Mouse (Mus musculus): Measurements from ENCODE around the gene Cnnm2. TPM values are rescaled to one million over a fixed set of nuclear protein-coding genes. Genes with fewer than 3 reads are reported as not detected.

Cnnm2 gene
- polyA plus RNA-seq, 1 experiment, result not detected

GRCm38 (mm10) chr19:46824867-46825266 is 63.5 kb downstream of the Cnnm2 start:
- peaks cover 28% of the 10 kb centered on the region for H3K4me1 ChIP-seq (ENCODE audit: control insufficient read depth, insufficient read depth, low read length)
- WGBS, result 48% methylated on average over 7 of the region's 7 CpGs
- TF ChIP-seq POLR2A (IDR thresholded peaks at IDR 0.05; ENCODE audit: insufficient read depth, low read depth, low read length) (no peak), CTCF (IDR thresholded peaks at IDR 0.05; ENCODE audit: insufficient read depth, low read depth, low read length) (no peak)

GRCm38 (mm10) chr19:46827654-46828165 is 66.3 kb downstream of the Cnnm2 start:
- Histone ChIP-seq H3K4me3 (ENCODE audit: insufficient read depth, low read depth, low read length) (no peak overlapping the region), H3K4me1 (ENCODE audit: control insufficient read depth, insufficient read depth, low read length) (peaks cover 40% of the 10 kb centered on the region), H3K27ac (ENCODE audit: insufficient read depth, low read depth, low read length) (no peak overlapping the region)
- TF ChIP-seq CTCF (IDR thresholded peaks at IDR 0.05; ENCODE audit: insufficient read depth, low read depth, low read length), result no peak
- no peak for TF ChIP-seq POLR2A (IDR thresholded peaks at IDR 0.05; ENCODE audit: insufficient read depth, low read depth, low read length)
- WGBS, result 84% methylated on average over 5 of the region's 5 CpGs

More at GRCm38 (mm10) chr19:46824867-46825266, 63.5 kb downstream of the Cnnm2 start:
- H3K4me3 ChIP-seq (ENCODE audit: insufficient read depth, low read depth, low read length), result no peak overlapping the region
- no peak overlapping the region for H3K27ac ChIP-seq (ENCODE audit: insufficient read depth, low read depth, low read length)

GRCm38 (mm10) chr19:46828961-46829360 is 67.6 kb downstream of the Cnnm2 start:
- peak overlapping the region; percentile 75 for H3K27ac ChIP-seq (ENCODE audit: insufficient read depth, low read depth, low read length)
- H3K4me1 ChIP-seq (ENCODE audit: control insufficient read depth, insufficient read depth, low read length), result peaks cover 35% of the 10 kb centered on the region
- H3K4me3 ChIP-seq (ENCODE audit: insufficient read depth, low read depth, low read length), result no peak overlapping the region
- TF ChIP-seq CTCF (IDR thresholded peaks at IDR 0.05; ENCODE audit: insufficient read depth, low read depth, low read length) (no peak), POLR2A (IDR thresholded peaks at IDR 0.05; ENCODE audit: insufficient read depth, low read depth, low read length) (no peak)
- WGBS, result 43% methylated on average over 3 of the region's 3 CpGs

- Histone ChIP-seq H3K4me1 (ENCODE audit: control insufficient read depth, insufficient read depth, low read length) (peaks cover 40% of the 10 kb centered on the region), H3K4me3 (ENCODE audit: insufficient read depth, low read depth, low read length) (no peak overlapping the region), H3K27ac (ENCODE audit: insufficient read depth, low read depth, low read length) (no peak overlapping the region)
- 46% methylated on average over 9 of the region's 9 CpGs for WGBS
- TF ChIP-seq CTCF (IDR thresholded peaks at IDR 0.05; ENCODE audit: insufficient read depth, low read depth, low read length) (no peak), POLR2A (IDR thresholded peaks at IDR 0.05; ENCODE audit: insufficient read depth, low read depth, low read length) (no peak)
Observed at GRCm38 (mm10) chr19:46831381-46831780, 70.0 kb downstream of the Cnnm2 start.

GRCm38 (mm10) chr19:46834301-46834700 is 72.9 kb downstream of the Cnnm2 start:
- H3K4me1 ChIP-seq (ENCODE audit: control insufficient read depth, insufficient read depth, low read length), result peaks cover 29% of the 10 kb centered on the region
- 61% methylated on average over 5 of the region's 5 CpGs for WGBS
- TF ChIP-seq CTCF (IDR thresholded peaks at IDR 0.05; ENCODE audit: insufficient read depth, low read depth, low read length) (no peak), POLR2A (IDR thresholded peaks at IDR 0.05; ENCODE audit: insufficient read depth, low read depth, low read length) (no peak)
- no peak overlapping the region for H3K4me3 ChIP-seq (ENCODE audit: insufficient read depth, low read depth, low read length)
- H3K27ac ChIP-seq (ENCODE audit: insufficient read depth, low read depth, low read length), result no peak overlapping the region

- Histone ChIP-seq H3K4me3 (ENCODE audit: insufficient read depth, low read depth, low read length) (no peak overlapping the region), H3K4me1 (ENCODE audit: control insufficient read depth, insufficient read depth, low read length) (peaks cover 31% of the 10 kb centered on the region), H3K27ac (ENCODE audit: insufficient read depth, low read depth, low read length) (no peak overlapping the region)
- WGBS, result 82% methylated on average over 4 of the region's 4 CpGs
- TF ChIP-seq CTCF (IDR thresholded peaks at IDR 0.05; ENCODE audit: insufficient read depth, low read depth, low read length), result no peak
- TF ChIP-seq POLR2A (IDR thresholded peaks at IDR 0.05; ENCODE audit: insufficient read depth, low read depth, low read length), result no peak
Observed at GRCm38 (mm10) chr19:46835339-46835738, 73.9 kb downstream of the Cnnm2 start.

GRCm38 (mm10) chr19:46836085-46836484 is 74.7 kb downstream of the Cnnm2 start:
- peaks cover 27% of the 10 kb centered on the region for H3K4me1 ChIP-seq (ENCODE audit: control insufficient read depth, insufficient read depth, low read length)
- TF ChIP-seq POLR2A (IDR thresholded peaks at IDR 0.05; ENCODE audit: insufficient read depth, low read depth, low read length) (no peak), CTCF (IDR thresholded peaks at IDR 0.05; ENCODE audit: insufficient read depth, low read depth, low read length) (no peak)
- no peak overlapping the region for H3K27ac ChIP-seq (ENCODE audit: insufficient read depth, low read depth, low read length)
- H3K4me3 ChIP-seq (ENCODE audit: insufficient read depth, low read depth, low read length), result no peak overlapping the region
- WGBS, result 73% methylated on average over 3 of the region's 3 CpGs

GRCm38 (mm10) chr19:46837290-46838079 is 76.1 kb downstream of the Cnnm2 start:
- H3K27ac ChIP-seq (ENCODE audit: insufficient read depth, low read depth, low read length), result no peak overlapping the region
- peaks cover 19% of the 10 kb centered on the region for H3K4me1 ChIP-seq (ENCODE audit: control insufficient read depth, insufficient read depth, low read length)
- no peak overlapping the region for H3K4me3 ChIP-seq (ENCODE audit: insufficient read depth, low read depth, low read length)
- WGBS, result 94% methylated on average over 11 of the region's 11 CpGs
- TF ChIP-seq POLR2A (IDR thresholded peaks at IDR 0.05; ENCODE audit: insufficient read depth, low read depth, low read length), result no peak
- TF ChIP-seq CTCF (IDR thresholded peaks at IDR 0.05; ENCODE audit: insufficient read depth, low read depth, low read length), result no peak

GRCm38 (mm10) chr19:46841016-46841415 is 79.6 kb downstream of the Cnnm2 start:
- Histone ChIP-seq H3K4me3 (ENCODE audit: insufficient read depth, low read depth, low read length) (no peak overlapping the region), H3K27ac (ENCODE audit: insufficient read depth, low read depth, low read length) (no peak overlapping the region), H3K4me1 (ENCODE audit: control insufficient read depth, insufficient read depth, low read length) (peaks cover 24% of the 10 kb centered on the region)
- 88% methylated on average over 4 of the region's 4 CpGs for WGBS
- TF ChIP-seq CTCF (IDR thresholded peaks at IDR 0.05; ENCODE audit: insufficient read depth, low read depth, low read length), result no peak
- no peak for TF ChIP-seq POLR2A (IDR thresholded peaks at IDR 0.05; ENCODE audit: insufficient read depth, low read depth, low read length)

Data from olfactory bulb, adult 2 months (tissue).